Mouse (Mus musculus): Measurements from ENCODE around the gene Clnk.
A peak's percentile ranks its signal among the peaks of the same experiment; 100 is the strongest.

Gene Clnk

GRCm38 (mm10) chr5:38857591-38857990 lies 19.0 kb downstream of the Clnk start:
- no peak for DNase-seq (ENCODE audit: low read depth, low spot score)

DNA sequence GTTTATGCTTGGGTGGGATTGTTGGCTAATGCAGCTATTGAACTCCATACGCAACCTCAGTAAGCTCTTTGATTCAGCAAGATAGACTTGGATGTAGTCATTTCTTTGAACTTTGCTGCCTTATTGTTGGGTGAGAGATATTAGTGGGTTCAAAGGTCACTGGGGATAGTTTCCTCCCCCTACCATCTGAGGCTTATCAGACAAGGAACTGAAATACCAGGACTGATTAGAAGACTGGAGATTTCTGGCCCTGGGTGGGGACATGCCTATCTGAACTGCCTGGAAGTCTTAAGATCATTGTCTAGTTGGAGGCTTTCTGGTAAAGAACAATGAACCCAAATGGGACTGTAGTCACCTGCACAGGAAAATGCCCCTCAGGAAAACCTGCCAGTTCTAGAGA lies 26.4 kb downstream of the Clnk start:
- DNase-seq (ENCODE audit: low read depth, low spot score): no peak

DNA sequence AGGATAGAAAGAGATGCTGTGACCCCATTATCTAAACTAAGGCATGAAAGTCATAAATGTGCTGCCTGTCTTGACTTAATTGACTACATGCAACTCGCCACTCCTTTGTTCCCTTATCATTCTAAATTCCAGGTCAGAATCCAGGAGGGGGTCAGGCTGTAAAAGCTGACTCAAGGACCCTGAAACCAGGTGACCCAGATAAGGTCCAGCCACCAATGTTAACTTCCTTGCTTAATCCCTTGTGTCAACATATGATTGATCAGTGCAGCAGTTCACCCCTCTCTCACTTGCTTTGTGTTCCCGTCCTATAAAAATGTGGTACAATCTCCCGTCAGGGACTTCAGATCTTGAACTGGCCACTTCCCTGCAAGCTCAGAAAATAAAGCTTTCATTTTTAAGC lies 31.1 kb downstream of the Clnk start:
- no peak for DNase-seq (ENCODE audit: low read depth, low spot score)

- DNase-seq (ENCODE audit: low read depth, low spot score): no peak
These were observed 32.3 kb downstream of the Clnk start for GRCm38 (mm10) chr5:38844312-38844711.

GRCm38 (mm10) chr5:38839981-38840380 lies 36.6 kb downstream of the Clnk start:
- no peak for DNase-seq (ENCODE audit: low read depth, low spot score)

DNA sequence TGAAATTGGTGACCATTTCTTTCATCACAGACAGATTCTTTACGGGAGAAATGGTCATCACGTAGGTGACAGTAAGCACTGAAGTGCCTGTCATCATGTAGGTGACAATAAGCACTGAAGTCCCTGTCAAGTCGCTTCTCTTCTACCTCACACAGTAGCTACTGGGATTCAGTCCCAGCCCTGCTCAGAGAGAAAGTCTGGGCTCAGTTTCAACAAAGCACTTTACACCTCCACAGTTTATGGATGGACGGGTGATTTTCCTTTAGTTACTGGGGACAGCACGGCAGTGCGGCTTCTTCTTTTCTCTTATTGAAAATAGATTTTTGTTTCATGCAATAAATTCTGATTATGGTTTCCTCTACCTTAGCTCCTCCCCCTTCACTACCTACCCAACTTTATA lies 49.3 kb downstream of the Clnk start:
- no peak for DNase-seq (ENCODE audit: low read depth, low spot score)

DNA sequence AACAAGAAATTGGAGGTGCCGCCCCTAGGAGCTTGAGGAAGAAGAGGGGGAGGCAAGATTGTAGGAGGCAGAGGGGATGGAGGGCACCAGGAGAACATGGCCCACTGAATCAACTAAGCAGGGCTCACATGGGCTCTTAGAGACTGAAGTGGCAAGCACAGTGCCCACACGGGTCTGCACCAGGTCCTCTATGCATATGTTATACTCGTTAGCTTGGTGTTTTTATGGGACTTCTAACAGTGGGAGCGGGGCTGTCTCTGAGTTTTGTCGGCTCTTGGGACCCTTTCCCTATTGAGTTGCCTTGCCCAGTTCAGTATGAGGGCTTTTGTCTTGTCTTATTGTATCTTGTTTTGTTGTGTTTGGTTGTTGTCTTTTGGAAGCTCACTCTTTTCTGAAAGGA lies 50.0 kb downstream of the Clnk start:
- DNase-seq (ENCODE audit: low read depth, low spot score): no peak

- no peak for DNase-seq (ENCODE audit: low read depth, low spot score)
These were observed 52.3 kb downstream of the Clnk start for GRCm38 (mm10) chr5:38824132-38824965.

- DNase-seq (ENCODE audit: low read depth, low spot score): peak; percentile 66
These were observed 63.1 kb downstream of the Clnk start for GRCm38 (mm10) chr5:38813391-38814109.

- peak; percentile 39 for DNase-seq (ENCODE audit: low read depth, low spot score)
These were observed 63.7 kb downstream of the Clnk start for GRCm38 (mm10) chr5:38812916-38813315.

GRCm38 (mm10) chr5:38812386-38812785 lies 64.2 kb downstream of the Clnk start:
- DNase-seq (ENCODE audit: low read depth, low spot score): no peak

GRCm38 (mm10) chr5:38798910-38799309 lies 77.7 kb downstream of the Clnk start:
- peak; percentile 78 for DNase-seq (ENCODE audit: low read depth, low spot score)

GRCm38 (mm10) chr5:38795139-38795538 lies 81.5 kb downstream of the Clnk start:
- no peak for DNase-seq (ENCODE audit: low read depth, low spot score)

DNA sequence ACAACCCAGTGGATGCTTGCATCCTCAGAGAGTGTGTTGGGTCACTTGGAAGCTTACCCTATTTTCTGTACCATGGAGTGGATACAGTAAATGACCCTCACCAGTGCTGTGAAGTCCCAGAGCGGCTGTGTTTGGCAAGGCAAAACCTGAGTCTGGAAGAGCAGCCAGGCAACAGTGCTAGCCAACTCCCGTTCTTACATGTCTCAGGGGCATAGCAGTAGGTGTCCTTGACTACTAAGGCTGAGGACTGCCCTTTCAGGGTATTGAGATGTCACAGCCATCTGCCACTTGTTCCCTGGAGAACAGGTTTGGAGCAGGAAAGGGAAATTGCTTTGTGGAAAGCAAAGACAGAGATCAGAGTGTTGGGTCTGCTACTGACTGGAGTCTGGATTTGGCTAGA lies 85.5 kb downstream of the Clnk start:
- DNase-seq (ENCODE audit: low read depth, low spot score): no peak

DNA sequence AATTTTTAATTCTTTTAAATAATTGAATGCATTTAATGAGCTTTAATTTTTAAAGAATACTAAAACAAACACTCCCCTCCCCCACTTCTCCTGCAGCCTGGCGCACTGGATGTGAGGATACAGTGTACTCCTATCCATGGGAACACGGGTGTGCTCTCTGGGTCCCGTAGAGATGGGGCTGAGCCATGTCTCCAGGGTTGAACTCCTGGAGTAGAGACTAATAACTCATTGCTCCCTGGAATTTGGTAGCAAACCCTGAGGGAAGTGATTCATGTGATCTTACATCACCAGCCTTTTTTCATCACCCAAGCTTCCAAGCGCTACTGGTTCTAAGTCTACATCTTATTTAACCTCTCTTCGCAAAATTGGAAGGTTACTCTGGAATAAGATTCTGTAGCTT lies 87.8 kb downstream of the Clnk start:
- DNase-seq (ENCODE audit: low read depth, low spot score): no peak

GRCm38 (mm10) chr5:38787851-38788520 lies 88.6 kb downstream of the Clnk start:
- no peak for DNase-seq (ENCODE audit: low read depth, low spot score)

DNA sequence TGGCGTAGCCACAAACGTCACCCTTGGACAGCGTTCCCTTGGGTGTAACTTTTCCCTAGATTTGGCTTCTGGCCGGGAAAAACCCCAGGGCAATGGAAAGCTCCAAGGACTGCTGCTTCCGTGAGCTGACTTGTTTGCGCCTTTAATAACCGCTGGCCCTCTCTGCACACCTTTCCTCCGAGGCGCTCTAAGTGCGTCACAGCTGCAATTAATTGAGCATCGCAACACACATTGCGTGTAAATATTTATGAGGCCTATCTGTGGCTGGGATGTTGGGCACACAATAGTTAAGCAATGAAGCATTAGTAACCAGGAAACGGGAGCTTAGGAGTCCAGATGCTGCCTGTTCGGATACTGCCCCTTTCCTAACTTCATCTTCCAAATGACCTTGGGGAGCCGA lies 90.5 kb downstream of the Clnk start:
- peak; percentile 28 for DNase-seq (ENCODE audit: low read depth, low spot score)

- no peak for DNase-seq (ENCODE audit: low read depth, low spot score)
These were observed 90.9 kb downstream of the Clnk start for GRCm38 (mm10) chr5:38785686-38786085.

DNA sequence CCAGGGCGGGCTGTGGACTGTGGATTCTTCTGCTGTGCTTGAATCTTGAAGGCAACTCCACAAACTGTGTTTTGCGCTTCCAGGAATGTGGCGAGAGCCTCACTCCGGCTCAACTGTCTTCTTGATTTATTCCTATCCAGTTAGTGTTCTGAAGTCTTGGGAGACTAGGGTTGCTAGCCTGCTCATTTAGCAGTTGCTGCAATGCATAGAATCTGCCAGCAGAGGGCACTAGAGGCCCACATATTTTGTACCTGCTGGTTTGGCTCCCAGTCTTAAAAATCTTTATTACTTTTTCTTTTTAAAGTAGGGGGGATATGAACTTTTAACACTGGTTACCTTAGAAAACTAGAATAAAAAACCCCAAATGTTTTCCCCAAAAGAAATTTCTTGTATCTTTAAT lies 94.8 kb downstream of the Clnk start:
- DNase-seq (ENCODE audit: low read depth, low spot score): peak; percentile 70

GRCm38 (mm10) chr5:38780631-38781030 lies 96.0 kb downstream of the Clnk start:
- DNase-seq (ENCODE audit: low read depth, low spot score): no peak

GRCm38 (mm10) chr5:38780045-38780444 lies 96.6 kb downstream of the Clnk start:
- no peak for DNase-seq (ENCODE audit: low read depth, low spot score)

- DNase-seq (ENCODE audit: low read depth, low spot score): no peak
These were observed 101.1 kb downstream of the Clnk start for GRCm38 (mm10) chr5:38775500-38775899.

DNA sequence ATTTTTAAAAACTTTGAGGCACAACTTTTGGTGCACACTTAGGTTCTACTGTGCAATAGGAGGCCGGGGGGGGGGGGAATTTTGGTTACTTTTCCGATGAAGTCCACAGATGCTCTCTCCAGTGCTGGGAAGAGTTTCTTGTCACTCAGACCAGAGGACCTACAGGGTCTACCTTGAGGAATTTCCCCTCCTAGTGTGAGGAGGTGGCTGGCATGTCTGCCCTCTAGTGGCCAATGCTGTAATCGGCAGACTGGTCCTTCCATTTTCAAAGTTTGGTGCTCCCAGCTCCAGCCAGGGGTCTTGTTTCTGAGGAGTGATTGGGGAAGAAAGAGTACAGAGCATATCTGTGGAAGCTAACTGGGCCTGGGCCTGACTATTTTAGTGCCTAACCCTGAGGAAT lies 121.7 kb downstream of the Clnk start:
- peak; percentile 61 for DNase-seq (ENCODE audit: low read depth, low spot score)
